Mouse (Mus musculus) retina, postnatal 7 days (tissue): ENCODE data around the gene Synrg.

Experiments
- DNase-seq: peaks from one replicate; pipeline ENCODE4 v3.0.0-alpha.2; 2012; ENCODE audit warnings: low read depth, low spot score

Synrg gene

DNA sequence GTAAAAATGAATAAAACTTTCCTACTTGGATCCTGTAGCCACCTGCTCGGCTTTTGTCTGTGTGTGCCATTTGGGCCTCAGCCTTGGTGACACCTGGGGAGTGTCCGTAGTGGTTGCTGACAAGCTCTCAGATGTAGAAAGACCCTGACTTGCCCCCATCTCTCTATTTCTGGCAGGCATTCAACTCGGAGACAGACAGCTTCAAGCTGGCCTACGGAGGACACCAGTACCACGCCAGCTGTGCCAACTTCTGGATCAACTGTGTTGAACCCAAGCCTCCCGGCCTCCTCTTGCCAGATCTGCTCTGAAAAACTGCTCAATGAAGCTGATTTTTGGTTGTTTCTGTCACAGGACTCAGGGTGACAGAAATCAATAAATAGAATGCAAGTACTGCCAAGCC lies 76.4 kb downstream of the Synrg start:
- DNase-seq, result no peak

DNA sequence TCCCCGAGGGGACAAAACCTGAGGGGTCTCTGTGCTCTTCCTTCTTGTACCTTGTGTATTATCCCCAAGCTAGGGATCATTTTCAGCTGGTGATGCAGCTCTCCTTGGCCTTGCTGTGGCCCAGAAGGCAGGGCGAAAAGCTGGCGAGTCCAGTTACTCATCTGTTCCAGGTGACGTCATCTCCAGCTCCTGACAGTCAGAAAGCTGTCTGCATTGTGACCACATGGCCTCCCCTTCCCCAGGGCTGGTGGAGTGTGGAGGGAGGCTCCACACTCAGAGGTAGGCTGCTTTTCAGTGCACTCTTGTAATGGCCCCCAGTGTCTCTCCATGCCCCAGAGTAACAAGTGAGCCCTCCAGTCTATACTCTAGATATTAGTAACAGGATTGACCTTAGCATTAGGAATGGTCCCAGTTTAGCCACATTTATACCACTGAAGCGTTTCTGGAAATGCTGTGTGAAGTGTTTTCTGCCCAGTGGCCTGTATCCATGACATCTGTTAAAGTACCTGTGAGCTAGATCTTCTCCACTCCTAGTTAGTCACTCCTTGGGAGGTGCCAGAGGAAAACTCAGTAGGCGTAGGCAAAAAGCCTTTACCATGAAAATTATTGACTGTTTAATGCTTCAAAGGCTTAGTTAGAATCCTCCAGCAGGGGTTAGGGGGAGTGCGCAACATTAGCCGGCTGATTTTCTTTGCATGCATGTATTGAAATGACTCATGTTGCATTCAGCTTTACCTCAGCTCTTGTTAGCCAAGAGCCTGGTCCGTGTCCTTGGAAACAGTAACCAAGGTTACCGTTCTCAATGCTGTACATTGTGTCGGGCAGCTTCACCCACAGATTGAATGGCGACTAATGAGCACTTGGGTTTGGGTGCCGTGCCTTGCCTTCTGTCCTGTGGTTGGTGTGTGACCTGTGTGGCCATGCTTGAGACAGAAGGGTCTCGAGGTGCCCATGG lies 78.9 kb downstream of the Synrg start:
- DNase-seq, result peak; percentile 46

DNA sequence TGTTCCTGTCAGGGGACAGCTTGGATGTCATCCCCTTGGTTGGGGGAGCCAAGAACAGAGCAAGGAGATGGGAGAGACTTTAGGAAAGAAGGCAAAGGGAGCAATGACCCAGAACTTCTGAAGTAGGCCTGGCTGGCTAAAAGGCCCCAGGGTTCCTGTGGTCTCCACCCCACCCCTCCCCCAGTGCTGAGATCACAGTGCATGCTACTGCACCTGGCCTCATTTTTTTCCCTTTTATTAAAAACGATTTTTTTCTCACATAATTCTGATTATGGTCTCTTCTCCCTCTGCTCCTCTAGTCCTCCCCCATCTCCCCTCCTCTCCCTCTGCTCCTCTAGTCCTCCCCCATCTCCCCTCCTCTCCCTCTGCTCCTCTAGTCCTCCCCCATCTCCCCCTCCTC lies 80.8 kb downstream of the Synrg start:
- DNase-seq, result no peak

DNA sequence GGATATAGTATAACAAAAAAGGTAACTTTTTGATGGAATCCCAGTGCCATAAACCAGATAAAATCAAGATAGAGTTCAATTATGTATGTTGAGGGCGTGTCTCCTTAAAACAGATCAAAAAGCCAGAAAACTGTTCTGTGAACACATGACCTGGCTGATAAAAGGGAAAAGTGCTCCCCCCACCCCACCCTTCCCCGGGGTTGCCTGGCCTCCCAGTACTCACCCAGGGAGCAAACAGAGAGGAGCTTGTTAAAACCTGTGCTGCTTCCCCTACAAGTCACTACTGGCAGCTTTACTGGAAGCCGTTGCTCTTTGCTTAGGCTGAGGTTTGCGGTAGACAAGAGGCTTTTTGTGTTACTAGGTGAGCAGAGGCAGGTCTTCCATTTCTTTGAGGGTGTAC lies 83.0 kb downstream of the Synrg start:
- DNase-seq, result no peak

DNA sequence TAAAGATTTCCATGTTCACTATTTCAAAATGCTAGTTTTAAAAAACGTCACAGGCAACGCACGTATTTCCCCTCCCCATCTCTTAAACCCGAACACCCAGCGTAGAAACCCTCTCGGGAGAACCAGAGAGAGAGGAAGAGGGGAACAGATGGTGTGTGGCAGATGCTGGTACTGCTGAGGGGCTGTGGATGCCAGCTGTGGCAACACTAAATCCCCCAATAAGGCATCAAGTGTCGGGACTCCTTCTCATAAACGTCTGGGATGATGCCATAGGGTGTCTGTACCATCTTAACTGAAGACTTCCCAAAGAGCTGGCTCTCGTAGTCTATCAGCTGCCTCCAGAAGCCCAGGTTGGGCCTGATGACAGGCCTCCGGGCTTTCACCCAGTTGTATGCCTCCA lies 84.2 kb downstream of the Synrg start:
- DNase-seq, result no peak

DNA sequence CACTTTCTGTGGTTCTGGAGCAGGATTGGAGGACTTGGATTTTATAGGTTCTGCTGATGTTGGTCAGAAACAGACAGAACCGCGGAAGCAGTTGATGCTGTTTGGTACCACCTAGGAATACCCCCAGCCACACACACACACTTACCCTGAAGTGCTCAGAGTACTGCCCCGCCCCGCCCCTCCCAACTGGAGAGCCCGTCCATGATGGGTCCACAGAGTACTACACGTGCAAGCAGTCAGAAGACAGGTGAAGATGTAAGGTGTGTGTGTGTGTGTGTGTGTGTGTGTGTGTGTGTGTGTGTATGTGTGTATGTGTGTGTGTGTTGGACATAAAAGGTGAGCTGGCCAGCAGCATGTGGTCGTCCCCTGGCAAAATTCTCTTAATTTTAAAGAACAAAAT lies 88.8 kb downstream of the Synrg start:
- DNase-seq, result no peak

DNA sequence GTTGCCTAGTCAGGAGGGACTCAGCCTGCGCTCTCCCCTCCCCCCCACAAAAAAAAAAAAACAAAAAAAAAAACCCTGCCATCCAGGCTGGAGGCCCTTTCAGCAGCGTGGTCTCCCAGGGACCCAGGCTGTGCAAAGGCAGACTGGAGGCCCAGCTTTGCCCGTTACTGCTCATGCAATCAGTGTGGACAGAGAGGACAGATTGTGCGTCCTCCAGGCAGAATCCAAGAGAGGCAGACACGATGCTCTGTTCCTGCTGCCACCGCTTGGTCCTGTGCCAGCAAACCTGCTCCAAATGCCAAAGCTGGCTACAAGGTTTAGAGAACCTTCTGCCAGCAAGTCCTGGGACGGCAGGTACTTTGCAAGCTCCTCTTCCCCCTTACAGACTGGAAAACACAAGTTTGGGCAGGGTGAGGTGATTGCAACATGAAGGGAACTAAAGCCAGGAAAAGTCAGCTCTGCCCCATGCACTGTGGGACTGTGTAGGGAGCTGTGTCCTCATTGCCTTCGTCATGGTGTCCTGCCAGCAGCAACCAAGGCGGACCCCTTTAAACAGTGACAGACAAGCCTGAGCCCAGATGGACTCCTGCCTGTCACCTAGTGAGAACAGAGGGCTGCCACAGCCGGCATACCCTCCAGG lies 89.4 kb downstream of the Synrg start:
- DNase-seq, result no peak

DNA sequence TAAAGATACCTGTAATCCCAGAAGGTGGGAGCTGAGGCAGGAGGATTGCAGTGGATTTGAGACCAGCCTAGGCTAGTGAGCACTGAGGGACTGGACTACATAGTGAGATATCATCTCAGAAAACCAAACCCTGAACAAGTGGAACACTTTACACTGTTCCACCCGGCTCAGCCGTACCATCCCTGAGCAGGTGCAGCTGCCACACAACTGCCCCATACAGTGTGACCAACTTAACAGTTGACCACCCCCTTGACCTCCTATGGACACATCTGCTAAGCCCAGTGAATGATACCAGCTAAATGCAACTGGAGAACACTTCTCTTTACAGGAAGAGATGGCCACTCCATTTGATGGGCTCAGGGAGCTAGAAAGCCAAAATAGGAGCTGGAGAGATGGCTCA lies 93.2 kb downstream of the Synrg start:
- DNase-seq, result no peak

DNA sequence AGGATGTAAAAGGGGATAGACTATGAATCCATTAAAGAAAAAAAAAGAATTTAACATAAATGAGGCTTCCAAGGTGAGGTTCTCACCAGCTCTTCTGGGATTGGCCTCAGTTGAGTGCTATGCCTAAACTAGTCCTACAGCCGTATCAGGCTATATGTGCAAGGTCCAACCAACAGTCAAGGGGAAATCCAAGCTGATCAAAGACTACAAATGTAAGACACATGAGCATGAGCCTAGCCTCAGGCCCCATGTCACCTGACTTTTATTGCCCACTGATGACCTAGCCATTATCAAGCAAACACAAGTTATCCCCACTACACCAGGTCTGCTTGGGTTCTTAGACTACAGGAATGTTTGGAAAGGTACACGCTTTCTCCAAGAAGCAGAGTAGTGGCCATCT lies 95.6 kb downstream of the Synrg start:
- DNase-seq, result no peak

DNA sequence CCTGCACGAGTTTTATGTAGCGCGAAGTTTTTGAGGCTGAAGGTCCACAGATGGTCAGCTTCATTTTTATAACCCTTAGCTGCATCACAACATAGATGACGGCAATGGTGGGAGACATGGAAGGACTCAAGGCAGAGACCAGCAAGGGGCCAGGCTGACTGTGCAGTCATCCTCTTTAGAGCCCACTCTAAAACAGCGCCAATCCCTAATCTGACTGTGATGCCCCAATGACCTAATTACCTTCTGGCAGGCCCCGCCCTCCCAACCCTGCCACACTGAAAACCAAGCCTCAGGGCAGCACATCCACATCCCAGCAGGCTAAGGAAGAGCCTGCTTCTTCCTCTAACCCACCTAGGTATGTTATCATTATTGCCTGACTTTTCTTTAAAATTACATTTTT lies 96.4 kb downstream of the Synrg start:
- DNase-seq, result no peak

DNA sequence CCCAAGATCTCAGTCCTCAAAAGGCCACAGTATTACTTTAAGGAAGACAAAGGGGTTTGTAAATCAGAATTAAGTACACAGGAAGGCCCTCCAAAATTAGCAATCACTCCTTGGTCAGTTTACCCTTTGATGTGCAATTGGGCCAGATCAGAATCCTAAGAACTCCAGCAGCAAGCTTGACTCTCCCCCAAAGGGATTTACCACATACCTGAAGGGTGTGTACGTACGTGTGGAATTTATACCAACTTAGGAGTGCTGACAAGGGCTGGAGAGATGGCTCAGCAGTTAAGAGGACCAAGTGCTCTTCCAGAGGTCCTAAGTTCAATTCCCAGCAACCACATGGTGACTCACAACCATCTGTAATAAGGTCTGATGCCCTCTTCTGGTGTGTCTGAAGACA lies 97.7 kb downstream of the Synrg start:
- no peak for DNase-seq

DNA sequence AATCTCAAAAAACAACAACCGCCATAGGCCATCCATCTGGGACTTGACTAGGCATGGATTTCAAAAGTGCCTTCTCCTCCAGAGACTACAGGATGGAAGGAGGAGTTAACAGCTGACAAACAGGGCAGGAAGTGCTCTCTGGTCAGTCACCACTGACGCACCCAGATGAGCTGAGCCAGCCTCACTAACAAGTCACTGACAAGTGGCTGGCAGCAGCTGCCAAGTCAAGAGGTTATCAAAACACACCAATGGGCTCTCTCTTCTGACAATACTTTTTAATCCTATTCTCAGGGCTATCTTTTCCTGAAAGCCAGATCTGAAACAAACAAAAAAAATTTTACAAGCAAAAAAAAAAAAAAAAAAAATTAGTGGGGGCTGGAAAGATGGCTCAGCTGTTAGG lies 98.6 kb downstream of the Synrg start:
- no peak for DNase-seq

DNA sequence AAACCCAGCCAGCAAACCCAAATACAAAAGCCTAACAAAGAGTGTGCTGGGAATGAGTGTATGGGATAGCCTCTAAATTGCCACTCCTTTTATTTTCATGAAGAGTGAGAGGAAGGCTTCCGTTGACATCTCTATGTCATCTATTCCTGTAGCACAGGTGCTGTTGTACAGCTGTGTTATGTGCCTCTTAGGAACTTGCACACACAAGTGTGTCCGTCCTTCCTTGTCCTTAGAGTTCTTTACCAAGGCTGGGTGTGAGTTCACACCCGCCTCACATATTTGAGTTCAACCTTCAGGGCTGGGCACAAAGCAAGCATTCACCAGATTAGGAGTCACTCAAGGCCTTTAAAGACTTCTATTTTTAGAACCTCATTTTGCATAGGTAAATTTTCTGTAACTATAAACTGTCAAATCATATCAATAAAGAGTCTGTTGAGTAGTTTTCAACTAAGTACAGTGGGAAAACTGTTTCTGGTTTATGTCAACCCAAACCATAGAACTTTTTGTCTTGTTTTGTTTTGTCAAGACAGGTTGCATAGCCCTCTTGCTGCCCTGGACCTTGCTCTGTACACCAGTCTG lies 99.5 kb downstream of the Synrg start:
- DNase-seq, result no peak

DNA sequence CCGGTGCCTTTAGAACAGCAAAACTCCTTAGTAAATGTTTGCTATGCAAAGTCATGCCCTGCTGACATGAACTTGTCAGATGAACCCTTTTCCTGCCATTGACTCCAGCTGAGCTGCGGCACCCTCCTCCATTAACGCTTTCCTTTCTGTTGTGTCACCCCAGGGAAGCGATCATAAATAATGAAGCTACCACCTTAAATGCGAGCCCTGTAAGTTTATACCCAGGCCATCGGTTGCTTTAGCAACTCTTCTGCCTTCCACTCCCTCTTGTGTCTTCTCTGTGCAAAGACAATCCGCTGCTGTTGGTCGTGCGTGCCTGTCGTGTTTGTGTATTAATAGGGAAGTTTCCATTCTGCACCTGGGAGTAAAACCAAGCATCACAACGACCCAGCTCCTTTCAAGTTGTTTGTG lies 101.8 kb downstream of the Synrg start:
- no peak for DNase-seq

DNA sequence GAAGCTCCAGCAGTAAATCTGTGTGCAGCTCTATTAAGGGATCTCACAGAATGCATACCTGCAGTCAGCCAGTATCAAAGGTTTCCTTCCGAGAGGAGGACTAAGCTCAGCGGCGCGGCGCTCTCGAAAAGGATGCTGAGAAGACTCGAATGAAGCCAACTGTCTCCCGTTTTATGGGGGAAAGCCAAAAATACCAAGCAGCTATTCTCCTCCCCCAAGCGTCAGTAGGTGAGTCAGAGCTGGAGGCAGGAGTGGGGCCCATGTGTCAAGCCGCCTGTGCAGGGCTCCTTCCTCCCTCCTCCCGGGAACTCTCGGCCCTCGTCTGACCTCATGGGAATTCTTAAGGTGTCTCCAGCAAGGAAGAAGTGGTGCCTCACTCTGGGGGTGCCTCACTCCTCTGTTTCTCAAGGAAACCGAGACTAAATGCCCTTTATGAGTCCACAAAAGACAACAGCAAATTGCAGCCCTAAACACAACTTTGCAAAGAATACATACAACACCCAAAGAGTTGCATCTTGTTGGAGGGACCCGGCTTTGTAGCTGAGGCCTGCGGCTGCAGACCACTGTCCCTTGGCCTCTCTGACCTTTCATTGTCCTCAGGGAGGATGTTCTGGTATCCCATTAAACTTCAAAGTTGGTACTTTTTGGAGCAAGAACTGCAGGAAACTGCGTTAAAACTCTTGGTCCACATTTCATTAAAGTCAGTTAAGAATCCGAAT lies 102.9 kb downstream of the Synrg start:
- no peak for DNase-seq

DNA sequence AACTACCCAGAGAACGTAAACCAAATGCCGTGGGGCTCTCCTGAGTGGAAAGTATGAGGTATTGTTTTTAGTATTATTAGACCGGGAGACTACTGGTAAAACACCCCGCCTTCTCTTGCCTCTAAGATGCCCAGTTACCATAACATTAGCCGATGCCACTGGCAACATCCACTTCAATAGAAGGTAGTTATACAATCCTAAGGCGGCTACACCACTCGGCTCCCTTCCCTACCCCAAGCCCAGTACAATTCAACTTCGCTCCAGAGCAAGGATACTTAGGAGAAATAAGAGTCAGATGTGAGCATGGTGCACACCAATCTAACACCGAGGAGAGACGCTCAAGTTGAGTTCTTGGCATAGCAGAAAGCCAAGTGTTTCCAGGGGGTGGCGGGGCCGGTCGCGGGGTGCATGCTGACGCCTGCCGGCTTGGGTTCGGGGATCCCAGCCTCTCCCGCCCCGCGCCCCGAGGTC lies 103.5 kb downstream of the Synrg start:
- no peak for DNase-seq

DNA sequence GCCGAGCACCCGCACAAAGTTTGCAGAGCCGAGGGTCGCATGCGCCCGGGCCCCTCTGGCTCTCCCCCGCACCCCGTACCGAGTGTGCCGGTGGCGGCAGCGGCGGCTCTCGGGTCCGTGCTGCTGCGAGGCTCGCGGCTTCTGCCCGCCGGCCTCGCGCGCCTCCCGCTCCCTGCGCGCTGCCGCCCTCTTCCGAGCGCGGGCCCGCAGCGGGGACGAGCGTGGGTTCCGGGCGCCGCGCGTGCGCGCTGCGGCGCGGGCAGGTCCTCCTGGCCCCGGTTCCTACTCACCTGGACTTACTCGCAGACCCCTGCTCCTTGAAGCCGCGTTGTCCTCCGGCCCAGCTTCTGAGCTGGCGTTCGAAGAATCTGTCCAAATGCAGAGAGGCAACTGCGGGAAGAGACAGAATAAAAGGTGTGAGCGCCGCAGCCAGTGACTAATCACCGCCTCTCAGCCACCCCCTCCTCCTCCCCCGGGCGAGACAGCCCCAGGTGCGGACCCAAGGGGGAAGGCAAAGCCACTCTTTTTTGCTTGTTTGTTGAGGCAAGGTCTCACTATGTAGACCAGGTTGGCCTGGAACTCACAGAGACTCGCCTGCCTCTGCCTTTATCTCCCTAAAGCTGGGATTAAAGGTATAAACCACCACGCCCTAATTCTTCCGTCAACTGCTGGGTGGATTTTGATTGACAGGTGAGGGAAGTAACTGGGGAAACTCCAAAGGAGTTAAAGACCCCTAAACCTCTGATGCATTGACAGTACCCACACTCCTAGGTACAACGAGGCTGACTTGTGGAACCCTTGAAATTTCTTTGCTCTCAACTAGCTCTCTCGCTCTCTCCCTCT lies 104.2 kb downstream of the Synrg start:
- no peak for DNase-seq

DNA sequence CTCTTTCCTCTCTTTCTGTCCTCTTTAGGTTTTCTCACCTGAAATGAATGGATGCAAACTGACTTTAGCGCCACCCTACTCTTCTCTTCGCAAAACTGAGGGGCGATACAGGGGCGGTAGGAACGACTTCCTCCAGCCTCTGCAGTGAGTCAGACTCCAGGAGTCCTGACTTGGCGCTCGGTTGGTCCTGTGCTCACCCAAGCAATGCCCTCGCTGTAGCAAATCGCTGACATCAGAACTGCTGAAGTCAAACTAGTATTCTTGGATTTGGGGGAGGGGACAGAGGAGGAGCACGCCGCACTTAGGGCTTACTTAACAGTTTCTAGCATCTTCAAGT lies 104.8 kb downstream of the Synrg start, which contains the start of gene Dusp14:
Gene Dusp14 (minus strand): TSS at position 228 of the 337 bp plus-strand sequence.
- no peak for DNase-seq

DNA sequence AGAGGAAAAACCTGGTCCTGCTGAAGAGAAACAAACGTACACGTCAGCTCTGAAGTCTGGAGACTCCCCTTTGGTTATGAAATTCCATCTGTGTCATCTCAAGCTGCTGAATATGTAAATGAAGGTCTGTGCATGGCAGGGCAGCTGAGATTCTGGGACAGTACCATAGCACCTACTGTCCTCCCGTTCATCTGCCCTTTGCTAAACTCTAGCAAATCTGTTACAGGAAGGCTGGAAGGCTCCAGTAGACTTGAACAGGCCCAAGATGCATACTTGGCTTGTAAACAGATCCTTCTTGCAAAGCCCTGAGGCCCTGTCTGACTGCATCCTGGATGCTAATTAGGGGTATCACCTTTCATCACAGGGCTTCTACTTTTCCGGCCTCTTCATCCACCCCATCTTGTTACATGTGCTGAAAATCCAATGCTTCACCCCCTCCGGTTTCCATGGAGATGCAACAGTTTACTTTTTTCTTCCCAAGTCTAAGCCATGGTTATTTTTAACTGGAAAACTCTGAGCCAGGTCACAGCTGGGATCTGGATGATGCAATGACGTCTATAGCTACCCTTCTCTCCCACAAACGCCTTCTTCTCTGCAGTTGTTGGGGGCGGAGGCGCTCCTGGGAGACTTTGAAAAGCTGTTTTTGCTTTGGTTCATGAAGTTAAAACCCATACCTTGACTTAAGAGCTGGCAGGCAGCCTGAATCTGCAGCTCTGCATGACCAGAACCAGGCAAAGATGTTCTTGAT lies 108.8 kb downstream of the Synrg start:
- no peak for DNase-seq
